ENCODE assay signal across 26 mouse cellular contexts in genomic region chr7:25483133-25483735, GRCm38 (mm10). TPM values are rescaled to one million over a fixed set of nuclear protein-coding genes. Genes with fewer than 3 reads are reported as not detected.
DNase-seq lines count a peak whose midpoint lies in the region; ATAC-seq and TF ChIP-seq lines count a peak whose summit lies in the region.
"Had no signal": no experiment of that assay in that cellular context is flagged by ENCODE, and none has a peak within 500 bp of the region (broad histone marks: within the 10 kb centered on the region; RNA-seq: fewer than 3 reads in every experiment).

No protein-coding gene starts in this region.

- no peak overlapping the region for H3K4me2 ChIP-seq in lung, embryonic 14.5 days
- H3K4me2 ChIP-seq in lung, embryonic 15.5 days, result no peak overlapping the region
- H3K4me2 ChIP-seq: embryonic facial prominence, embryonic 13.5 days; forebrain, embryonic 12.5 days; forebrain, embryonic 15.5 days; heart, embryonic 11.5 days; hindbrain, embryonic 12.5 days; hindbrain, embryonic 15.5 days had no signal

- ATAC-seq in lung, embryonic 14.5 days (ENCODE audit: insufficient read depth), result no peak
- ATAC-seq in lung, embryonic 15.5 days (ENCODE audit: borderline replicate concordance, extremely low read depth, low FRiP score, low TSS enrichment), result peak; percentile 39; the same call in 1 of the 2 replicates
- ATAC-seq: CD4-positive, CD25-positive, alpha-beta regulatory T cell, adult 4 months; forebrain, embryonic 15.5 days had no signal

- WGBS in lung, adult 2 months, result 63% methylated on average over 8 of the region's 8 CpGs
- 61% methylated on average over 8 of the region's 8 CpGs for WGBS in lung, embryonic 14.5 days
- 60% methylated on average over 8 of the region's 8 CpGs for WGBS in lung, embryonic 15.5 days

- no peak overlapping the region for H3K4me3 ChIP-seq in lung, adult 2 months (replicated peaks; ENCODE audit: extremely low read depth, low read depth, low read length)
- no peak overlapping the region for H3K4me3 ChIP-seq in lung, embryonic 14.5 days (ENCODE audit: low read depth, low read length)
- H3K4me3 ChIP-seq in lung, embryonic 15.5 days, result no peak overlapping the region
- H3K4me3 ChIP-seq: embryonic facial prominence, embryonic 10.5 days; embryonic facial prominence, embryonic 13.5 days; erythroblast, embryonic 14.5 days; forebrain, embryonic 12.5 days; forebrain, embryonic 15.5 days; hindbrain, embryonic 12.5 days; hindbrain, embryonic 15.5 days had no signal

- TF ChIP-seq POLR2A in lung, adult 2 months (IDR thresholded peaks at IDR 0.05; ENCODE audit: borderline replicate concordance, extremely low read depth, low read depth, low read length), result no peak

- H3K9ac ChIP-seq in lung, embryonic 14.5 days, result no peak overlapping the region
- H3K9ac ChIP-seq in lung, embryonic 15.5 days, result no peak overlapping the region
- H3K9ac ChIP-seq: embryonic facial prominence, embryonic 13.5 days; forebrain, embryonic 12.5 days; forebrain, embryonic 15.5 days; hindbrain, embryonic 12.5 days; hindbrain, embryonic 15.5 days had no signal

- H3K27ac ChIP-seq in lung, embryonic 14.5 days (ENCODE audit: low read depth), result no peak overlapping the region
- H3K27ac ChIP-seq in lung, embryonic 15.5 days, result no peak overlapping the region
- H3K27ac ChIP-seq: embryonic facial prominence, embryonic 10.5 days; embryonic facial prominence, embryonic 13.5 days; forebrain, embryonic 12.5 days; forebrain, embryonic 15.5 days; hindbrain, embryonic 12.5 days; hindbrain, embryonic 15.5 days had no signal

- DNase-seq in lung, adult 2 months, result peak; percentile 28
- no peak for DNase-seq in lung, postnatal 14 days
- peak; percentile 9 for DNase-seq in lung, embryonic 14.5 days
- DNase-seq in lung, postnatal 25 days (ENCODE audit: low spot score), result peak; percentile 40
- no peak for DNase-seq in kidney, postnatal 10 days
- no peak for DNase-seq in urinary bladder, postnatal 10 days (ENCODE audit: low spot score)
- DNase-seq: adrenal gland, adult 2 months; adrenal gland, postnatal 14 days; cerebellum, adult 11 months; cerebellum, adult 2 months; cerebellum, adult 9-11 months; cerebellum, postnatal 25 days; embryo, embryonic 11 days; gastrocnemius, postnatal 25 days had no signal

- H3K36me3 ChIP-seq in lung, embryonic 14.5 days (ENCODE audit: insufficient read depth), result no peaks in the 10 kb centered on the region
- H3K36me3 ChIP-seq in lung, embryonic 15.5 days, result no peaks in the 10 kb centered on the region
- H3K36me3 ChIP-seq: embryonic facial prominence, embryonic 10.5 days; embryonic facial prominence, embryonic 13.5 days; forebrain, embryonic 12.5 days; forebrain, embryonic 15.5 days; hindbrain, embryonic 12.5 days; hindbrain, embryonic 15.5 days had no signal

- no peaks in the 10 kb centered on the region for H3K27me3 ChIP-seq in lung, embryonic 14.5 days (ENCODE audit: insufficient read depth, low read length)
- no peaks in the 10 kb centered on the region for H3K27me3 ChIP-seq in lung, embryonic 15.5 days
- H3K27me3 ChIP-seq: embryonic facial prominence, embryonic 13.5 days; forebrain, embryonic 12.5 days; forebrain, embryonic 15.5 days; hindbrain, embryonic 12.5 days; hindbrain, embryonic 15.5 days had no signal

- no peak for TF ChIP-seq CTCF in lung, adult 2 months (IDR thresholded peaks at IDR 0.05; ENCODE audit: insufficient read depth, low read length)
- TF ChIP-seq CTCF in lung, embryonic 14.5 days (IDR thresholded peaks at IDR 0.05; ENCODE audit: low read depth), result no peak

- H3K4me1 ChIP-seq in lung, adult 2 months (ENCODE audit: control insufficient read depth, insufficient read depth, low read length), result no peaks in the 10 kb centered on the region
- no peaks in the 10 kb centered on the region for H3K4me1 ChIP-seq in lung, embryonic 14.5 days (ENCODE audit: insufficient read depth)
- no peaks in the 10 kb centered on the region for H3K4me1 ChIP-seq in lung, embryonic 15.5 days
- H3K4me1 ChIP-seq: embryonic facial prominence, embryonic 13.5 days; forebrain, embryonic 12.5 days; forebrain, embryonic 15.5 days; hindbrain, embryonic 12.5 days; hindbrain, embryonic 15.5 days had no signal

- H3K9me3 ChIP-seq in lung, embryonic 14.5 days (ENCODE audit: low read depth, low read length), result no peaks in the 10 kb centered on the region
- no peaks in the 10 kb centered on the region for H3K9me3 ChIP-seq in lung, embryonic 15.5 days
- H3K9me3 ChIP-seq: embryonic facial prominence, embryonic 10.5 days; embryonic facial prominence, embryonic 13.5 days; forebrain, embryonic 12.5 days; forebrain, embryonic 15.5 days; hindbrain, embryonic 12.5 days; hindbrain, embryonic 15.5 days had no signal

RNA-seq across cellular contexts. Expression of gene Ceacam1, which starts 5.8 kb away (rescaled TPM):
- 30.9 and 38.6 TPM in 2 replicates for polyA plus RNA-seq in lung, adult 2 months (2012; rRNA removed)
- polyA plus RNA-seq in lung, embryonic 14.5 days (2014; fragmentation: Nextera tagmentation; extraction: Ambion mirVana), result 2.3 and 2.7 TPM in 2 replicates
- 5.3 and 5.8 TPM in 2 replicates for polyA plus RNA-seq in lung, embryonic 15.5 days (2015; fragmentation: Nextera tagmentation; extraction: Ambion mirVana)

RNA-seq across cellular contexts. Expression of gene Ceacam2, which starts 56.4 kb away (rescaled TPM):
- polyA plus RNA-seq in lung, adult 2 months (2012; rRNA removed), result 0.04 TPM in 1 of 2 replicates, not detected in the other
- 0.11 TPM in 1 of 2 replicates, not detected in the other for polyA plus RNA-seq in lung, embryonic 14.5 days (2014; fragmentation: Nextera tagmentation; extraction: Ambion mirVana)
- polyA plus RNA-seq in lung, embryonic 15.5 days (2015; fragmentation: Nextera tagmentation; extraction: Ambion mirVana), result 0.08 and 0.16 TPM in 2 replicates
- polyA plus RNA-seq: adrenal gland, adult 2 months; C2C12; CD4-positive, CD25-positive, alpha-beta regulatory T cell, adult 4 months; embryonic facial prominence, embryonic 10.5 days; erythroblast, embryonic 14.5 days; forebrain, embryonic 12.5 days; heart, embryonic 11.5 days; heart, postnatal 0 days; hindbrain, embryonic 12.5 days had no signal

Comparison
In these comparisons a context has a peak if more than half of its experiments do, and no peak if none do; other contexts are left out.
1. DNase-seq: peak in lung, adult 2 months (single experiment), lung, embryonic 14.5 days (single experiment) and lung, postnatal 25 days (single experiment); none in lung, postnatal 14 days (single experiment), kidney, postnatal 10 days (single experiment) and urinary bladder, postnatal 10 days (single experiment).